Mouse (Mus musculus) bone marrow macrophage, adult 2 months (primary cell): Measurements from ENCODE around the gene Acvr1b. TPM values are rescaled to one million over a fixed set of nuclear protein-coding genes. Genes with fewer than 3 reads are reported as not detected.
A peak's percentile ranks its signal among the peaks of the same experiment; 100 is the strongest.

Experiments
- H3K27ac ChIP-seq: 2 replicates; pipeline ENCODE4 v1.5.1; 2012; ENCODE audit warnings: low read depth, low read length; ENCODE audit not compliant: insufficient read depth
- H3K4me1 ChIP-seq: 2 replicates; pipeline ENCODE4 v1.6.1; 2012; ENCODE audit warnings: low read length; ENCODE audit not compliant: control insufficient read depth, insufficient read depth
- H3K4me3 ChIP-seq: 2 replicates; pipeline ENCODE4 v1.5.1; 2012; ENCODE audit warnings: mild to moderate bottlenecking, low read length, moderate library complexity; ENCODE audit not compliant: insufficient read depth
- CTCF ChIP-seq: IDR thresholded peaks from 2 replicates; pipeline ENCODE4 v1.5.1; 2012; ENCODE audit warnings: low read depth, mild to moderate bottlenecking, low read length, moderate library complexity
- POLR2A ChIP-seq: IDR thresholded peaks from 2 replicates; pipeline ENCODE4 v1.6.1; 2012; ENCODE audit warnings: mild to moderate bottlenecking, low read depth, low read length, borderline replicate concordance
- polyA plus RNA-seq: library from polyadenylated mRNA; stranded (reverse); fragments of >200 nt; gene quantifications from 2 replicates; pipeline ENCODE4 v1.2.4, GENCODE M21; 2012; ENCODE audit not compliant: missing spikeins, insufficient read depth, insufficient read length

Gene Acvr1b
- polyA plus RNA-seq, 1 experiment = 22.3 TPM

DNA sequence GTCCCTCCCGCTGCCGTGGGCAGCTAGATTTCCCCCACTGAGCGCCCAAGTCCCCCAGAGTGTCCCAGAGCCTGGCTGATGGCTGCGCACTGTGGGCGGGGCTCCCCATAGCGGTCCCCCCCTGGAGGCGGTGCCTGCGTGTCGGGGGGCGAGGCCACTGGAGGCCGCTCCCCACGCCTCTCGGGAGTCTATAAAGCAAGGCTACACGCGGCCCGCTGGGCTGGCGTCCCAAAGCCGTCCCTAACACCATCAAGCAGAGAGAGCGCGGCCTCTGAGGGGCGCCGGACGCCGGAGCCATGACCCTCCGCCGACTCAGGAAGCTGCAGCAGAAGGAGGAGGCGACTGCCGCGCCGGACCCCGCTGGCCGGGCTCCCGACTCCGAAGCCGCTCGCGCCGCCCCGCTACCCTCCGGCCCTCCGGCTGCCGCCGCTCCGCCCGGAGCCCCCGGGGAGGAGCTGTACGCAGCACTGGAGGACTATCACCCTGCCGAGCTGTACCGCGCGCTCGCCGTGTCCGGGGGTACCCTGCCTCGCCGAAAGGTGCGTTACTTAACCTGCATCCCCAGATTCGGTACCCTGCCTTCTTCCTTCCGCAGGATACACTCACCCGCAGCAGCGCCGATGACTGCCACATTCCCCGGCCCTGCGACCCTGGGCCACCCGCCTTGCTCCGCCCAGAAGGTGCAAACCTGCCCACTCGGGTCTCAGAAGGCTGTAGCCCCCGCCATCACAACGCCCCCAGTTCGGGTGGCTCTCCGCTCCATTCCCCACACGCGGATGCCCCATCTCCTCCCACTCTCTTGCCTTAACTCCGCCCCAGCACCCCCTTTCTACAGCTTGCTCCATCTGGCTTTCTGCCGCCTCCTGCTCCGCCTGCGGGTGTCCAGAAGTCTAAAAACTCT is 50.4 kb downstream of the Acvr1b start, which contains the start of gene Grasp:
Gene Grasp, plus strand, starts transcription at position 183 of the 901 bp plus-strand sequence.
- H3K27ac ChIP-seq = no peak within 1 kb of the TSS
- H3K4me1 ChIP-seq = peaks cover 23% of the 10 kb centered on the region
- TF ChIP-seq POLR2A (0 out of 2 replicates have a peak, but pooled peaks have one; percentile 13), CTCF (no peak)
- H3K4me3 ChIP-seq = peak within 1 kb of the TSS; percentile 87

DNA sequence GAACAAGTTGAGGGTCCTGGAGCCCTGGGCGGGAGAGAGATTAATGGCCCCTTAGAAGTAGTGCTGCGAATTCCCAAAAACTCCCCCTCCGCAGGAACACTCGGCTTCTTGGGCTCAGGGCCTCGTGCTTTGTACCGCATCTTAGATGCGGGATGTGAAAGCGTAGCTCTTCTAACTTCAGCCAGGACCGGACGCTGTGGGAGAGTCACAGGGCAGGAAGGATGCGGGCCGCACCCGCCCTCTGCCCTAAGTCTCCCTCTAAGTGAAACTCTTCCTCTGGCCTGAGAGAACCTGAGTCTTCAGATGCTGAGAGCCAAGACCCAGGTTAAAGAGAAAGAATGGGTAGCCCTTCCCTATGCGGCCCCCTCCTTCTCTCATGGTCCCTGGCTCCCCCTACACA is 51.1 kb downstream of the Acvr1b start:
- peaks cover 18% of the 10 kb centered on the region for H3K4me1 ChIP-seq
- TF ChIP-seq CTCF = no peak
- no peak for TF ChIP-seq POLR2A

DNA sequence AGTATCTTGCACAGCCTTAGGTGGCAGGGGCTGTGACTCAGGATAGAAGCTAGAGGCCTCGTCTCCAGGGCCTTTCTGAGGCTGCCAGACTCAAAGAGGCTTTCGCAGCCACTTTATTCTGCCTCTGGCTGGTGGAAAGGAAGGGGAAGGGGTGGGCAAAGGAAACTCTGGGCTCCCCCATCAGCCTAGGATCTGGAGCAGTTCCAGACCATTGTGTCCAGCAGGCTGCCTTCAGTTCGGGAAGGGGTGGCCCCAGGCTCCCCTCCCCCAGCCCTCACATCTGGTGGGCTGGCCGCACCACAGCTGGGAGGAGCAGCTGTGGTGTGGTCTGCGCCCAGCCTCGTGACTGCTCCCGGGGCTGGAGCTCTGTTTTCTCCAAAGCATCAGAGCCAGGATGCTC is 54.1 kb downstream of the Acvr1b start:
- no peak overlapping the region for H3K4me3 ChIP-seq
- TF ChIP-seq POLR2A (no peak), CTCF (no peak)
- H3K4me1 ChIP-seq = peaks cover 7% of the 10 kb centered on the region
- no peak overlapping the region for H3K27ac ChIP-seq

More for the DNA sequence above, 51.1 kb downstream of the Acvr1b start:
- H3K4me3 ChIP-seq = peak overlapping the region; percentile 87
- H3K27ac ChIP-seq = no peak overlapping the region

DNA sequence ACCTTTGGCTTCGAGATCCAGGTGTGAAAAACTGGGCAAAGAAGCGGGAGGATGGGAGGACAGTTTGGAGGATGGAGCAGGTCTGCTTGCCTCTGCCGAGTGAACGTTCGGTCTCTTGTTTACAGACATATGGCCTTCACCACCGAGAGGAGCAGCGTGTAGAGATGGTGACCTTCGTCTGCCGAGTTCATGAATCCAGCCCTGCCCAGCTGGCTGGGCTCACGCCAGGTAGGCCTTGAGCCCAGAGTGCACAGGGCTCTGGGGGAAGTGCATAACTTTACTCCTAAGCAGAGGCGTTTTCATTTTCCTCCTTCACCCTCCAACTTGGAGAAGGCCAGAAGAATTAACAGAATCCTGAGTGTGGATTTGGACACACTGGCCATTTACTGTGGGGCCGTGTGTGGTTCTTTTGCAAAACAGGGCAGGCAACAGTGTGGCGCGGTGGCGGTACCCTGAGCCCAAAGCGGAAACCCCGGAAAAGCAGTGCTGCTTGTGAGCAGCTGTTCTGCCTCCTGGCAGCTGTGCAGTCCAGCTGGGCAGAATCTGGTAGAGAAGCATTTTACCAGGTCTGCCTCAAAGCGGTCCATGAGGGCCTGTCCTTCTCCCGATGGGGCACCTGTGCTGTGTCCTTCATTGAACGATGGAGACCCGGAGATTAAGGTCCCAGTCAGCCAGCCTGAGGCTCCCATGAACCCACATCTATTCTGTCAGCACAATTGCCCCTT is 55.2 kb downstream of the Acvr1b start:
- TF ChIP-seq POLR2A = no peak
- TF ChIP-seq CTCF = no peak
- Histone ChIP-seq H3K4me3 (no peak overlapping the region), H3K27ac (no peak overlapping the region), H3K4me1 (no peaks in the 10 kb centered on the region)

DNA sequence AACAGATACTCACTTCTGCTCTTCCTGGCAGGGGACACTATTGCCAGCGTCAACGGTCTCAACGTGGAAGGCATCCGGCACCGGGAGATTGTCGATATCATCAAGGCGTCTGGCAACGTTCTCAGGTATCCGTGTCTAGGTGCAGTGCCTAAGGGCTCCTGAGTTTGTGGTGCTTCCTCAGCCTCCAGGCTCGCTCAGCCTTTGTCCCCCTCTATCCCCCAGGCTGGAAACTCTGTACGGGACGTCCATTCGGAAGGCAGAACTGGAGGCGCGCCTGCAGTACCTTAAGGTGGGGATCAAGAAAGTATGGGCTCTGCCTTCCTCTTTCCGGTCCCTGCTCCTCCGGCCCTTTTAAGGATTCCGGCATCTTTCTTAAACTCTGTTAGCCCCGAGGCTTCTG is 56.6 kb downstream of the Acvr1b start:
- Histone ChIP-seq H3K4me3 (no peak overlapping the region), H3K27ac (no peak overlapping the region), H3K4me1 (no peaks in the 10 kb centered on the region)
- no peak for TF ChIP-seq POLR2A
- no peak for TF ChIP-seq CTCF

DNA sequence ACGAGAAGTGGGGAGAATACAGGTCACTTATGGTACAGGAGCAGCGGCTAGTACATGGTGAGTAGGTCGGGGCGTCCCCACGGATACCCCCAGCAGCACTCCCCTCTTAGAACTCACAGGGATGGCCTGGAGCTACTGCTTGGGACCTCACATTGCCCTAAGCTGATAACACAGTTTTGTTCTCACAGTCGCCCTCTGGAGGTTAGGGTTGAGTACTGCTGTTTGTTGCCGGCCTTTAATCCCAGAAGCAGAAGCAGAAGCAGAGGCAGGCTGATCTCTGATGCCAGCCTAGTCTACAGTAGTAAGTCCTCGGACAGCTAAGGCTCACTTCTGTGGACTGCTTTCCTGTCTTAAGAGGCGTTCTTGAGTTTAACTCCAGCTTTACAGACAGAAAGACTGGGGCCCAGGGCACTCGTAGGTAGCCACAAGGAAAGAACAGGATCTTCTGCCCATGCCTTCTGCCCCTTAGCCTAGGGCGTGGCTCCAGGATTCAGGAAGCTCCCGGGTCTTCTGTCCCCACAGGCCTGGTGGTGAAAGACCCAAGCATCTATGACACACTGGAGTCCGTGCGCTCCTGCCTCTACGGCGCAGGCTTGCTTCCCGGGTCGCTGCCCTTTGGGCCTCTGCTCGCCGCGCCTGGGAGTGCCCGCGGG is 57.3 kb downstream of the Acvr1b start:
- no peak overlapping the region for H3K4me3 ChIP-seq
- no peak overlapping the region for H3K27ac ChIP-seq
- TF ChIP-seq POLR2A (no peak), CTCF (0 out of 2 replicates have a peak, but pooled peaks have one; percentile 17)
- H3K4me1 ChIP-seq = no peaks in the 10 kb centered on the region

DNA sequence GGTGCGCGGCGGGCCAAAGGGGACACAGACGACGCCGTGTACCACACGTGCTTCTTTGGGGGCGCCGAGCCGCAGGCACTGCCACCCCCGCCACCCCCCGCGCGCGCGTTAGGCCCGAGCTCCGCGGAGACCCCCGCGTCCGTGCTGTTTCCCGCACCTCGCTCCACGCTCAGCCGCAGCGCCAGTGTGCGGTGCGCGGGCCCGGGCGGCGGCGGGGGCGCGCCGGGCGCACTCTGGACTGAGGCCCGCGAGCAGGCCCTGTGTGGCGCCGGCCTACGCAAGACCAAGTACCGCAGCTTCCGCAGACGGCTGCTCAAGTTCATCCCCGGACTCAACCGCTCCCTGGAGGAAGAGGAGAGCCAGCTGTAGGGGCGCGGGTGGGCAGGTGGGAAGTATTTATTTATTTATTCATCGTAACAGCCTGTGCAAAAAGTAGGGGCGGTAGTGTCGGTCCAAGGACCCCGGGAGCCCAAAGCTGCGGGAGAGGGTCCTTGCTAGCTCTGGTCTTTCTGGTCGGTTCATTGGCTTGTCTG is 57.8 kb downstream of the Acvr1b start:
- H3K4me3 ChIP-seq = no peak overlapping the region
- TF ChIP-seq POLR2A = no peak
- TF ChIP-seq CTCF = no peak
- H3K4me1 ChIP-seq = no peaks in the 10 kb centered on the region
- no peak overlapping the region for H3K27ac ChIP-seq

DNA sequence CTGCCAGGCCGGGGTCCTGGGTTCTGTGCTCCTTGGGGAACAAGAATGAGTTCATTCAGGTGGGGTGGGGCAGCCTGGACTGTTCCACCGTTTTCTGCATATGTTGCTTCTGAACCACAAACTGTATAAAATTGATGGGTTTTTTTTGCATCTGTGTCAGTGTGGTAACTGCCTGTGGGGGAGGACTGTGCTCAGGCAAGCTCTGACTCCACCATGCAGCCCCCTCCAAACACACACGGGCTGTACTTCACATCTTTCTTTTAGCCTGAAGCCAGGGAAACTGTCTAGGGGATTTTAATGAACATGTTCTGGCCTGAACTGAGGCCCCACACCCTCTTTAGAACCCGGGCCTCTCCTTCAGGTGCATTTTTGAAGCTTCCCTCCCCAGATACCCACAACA is 58.7 kb downstream of the Acvr1b start:
- TF ChIP-seq CTCF = no peak
- no peak for TF ChIP-seq POLR2A
- H3K4me3 ChIP-seq = no peak overlapping the region
- no peaks in the 10 kb centered on the region for H3K4me1 ChIP-seq
- H3K27ac ChIP-seq = no peak overlapping the region

DNA sequence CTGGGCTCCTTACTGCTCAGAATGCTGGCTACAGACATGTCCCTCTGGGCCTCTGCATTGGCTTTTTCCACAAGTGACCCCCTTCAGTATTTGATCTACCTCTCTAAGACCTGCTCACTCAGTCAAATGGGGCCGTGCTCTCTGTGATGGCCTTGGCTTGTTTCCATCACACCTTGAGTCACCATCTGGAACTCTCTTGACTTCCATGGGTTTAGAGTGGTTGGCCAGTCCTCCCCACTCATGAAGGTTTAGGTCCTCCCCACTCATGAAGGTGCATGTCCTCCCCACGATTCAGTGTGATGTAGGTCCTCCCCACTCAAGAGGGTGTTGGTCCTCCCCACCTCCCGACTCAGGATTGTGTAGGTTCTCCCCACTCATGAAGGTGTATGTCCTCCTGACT is 59.3 kb downstream of the Acvr1b start:
- Histone ChIP-seq H3K27ac (no peak overlapping the region), H3K4me3 (no peak overlapping the region), H3K4me1 (no peaks in the 10 kb centered on the region)
- TF ChIP-seq POLR2A (no peak), CTCF (no peak)

DNA sequence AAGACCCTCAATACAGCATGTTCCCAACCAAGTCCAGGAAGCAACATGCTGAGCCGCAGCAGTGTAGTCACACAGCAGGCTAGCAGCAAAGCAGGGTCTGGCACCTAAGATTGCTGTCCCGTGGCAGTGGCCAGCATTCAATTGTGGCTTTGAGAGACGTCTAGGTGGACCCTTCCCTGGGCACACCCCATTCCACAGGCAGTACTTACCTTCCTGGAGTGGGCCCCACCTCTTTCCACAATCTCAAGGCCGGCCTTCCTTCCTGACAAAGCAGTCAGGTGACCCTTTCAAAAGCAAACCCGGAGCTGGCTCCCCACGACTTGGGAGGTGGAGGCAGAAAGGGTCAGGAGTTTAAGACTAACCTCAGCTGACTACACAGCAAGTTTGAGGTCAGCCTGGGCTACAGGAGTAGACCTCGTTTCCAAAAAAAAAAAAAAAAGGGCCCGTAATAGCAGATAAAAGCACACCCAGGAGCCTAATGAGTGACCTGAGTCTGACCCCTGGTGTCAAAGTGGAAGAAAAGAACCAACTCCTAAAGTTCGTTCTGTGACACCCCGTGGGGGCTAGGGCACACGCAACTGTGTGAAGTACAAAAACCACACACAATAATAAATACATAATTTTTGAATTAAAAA is 59.9 kb downstream of the Acvr1b start:
- H3K4me3 ChIP-seq = no peak overlapping the region
- H3K27ac ChIP-seq = no peak overlapping the region
- H3K4me1 ChIP-seq = no peaks in the 10 kb centered on the region
- TF ChIP-seq POLR2A (no peak), CTCF (no peak)
